Mouse (Mus musculus) lung, embryonic 15.5 days (tissue): ENCODE results near the gene Rap1b. TPM values are rescaled to one million over a fixed set of nuclear protein-coding genes. Genes with fewer than 3 reads are reported as not detected.

ENCODE experiments used
- ATAC-seq: fragments of 200-750 bp; cut with Nextera tagmentation; 2 replicates; pipeline ENCODE4 v1.8.0; 2017; ENCODE audit warnings: moderate number of reproducible peaks, borderline replicate concordance; ENCODE audit not compliant: low FRiP score, low TSS enrichment; ENCODE audit errors: extremely low read depth
- H3K27ac ChIP-seq: fragments of 300-500 bp; sonication (generic); 2 replicates; pipeline ENCODE4 v1.5.1; 2015; ENCODE audit warnings: moderate library complexity, mild to moderate bottlenecking, inconsistent platforms
- H3K27me3 ChIP-seq: fragments of 300-500 bp; sonication (generic); 2 replicates; pipeline ENCODE4 v1.6.1; 2015; ENCODE audit warnings: inconsistent platforms
- H3K36me3 ChIP-seq: fragments of 300-500 bp; sonication (generic); 2 replicates; pipeline ENCODE4 v1.6.1; 2015; ENCODE audit warnings: inconsistent platforms
- H3K4me1 ChIP-seq: fragments of 300-500 bp; sonication (generic); 2 replicates; pipeline ENCODE4 v1.6.1; 2015; ENCODE audit warnings: inconsistent platforms
- H3K4me2 ChIP-seq: fragments of 300-500 bp; sonication (generic); 2 replicates; pipeline ENCODE4 v1.6.1; 2015; ENCODE audit warnings: inconsistent platforms, mild to moderate bottlenecking, moderate library complexity
- H3K4me3 ChIP-seq: fragments of 300-500 bp; sonication (generic); 2 replicates; pipeline ENCODE4 v1.5.1; 2015; ENCODE audit warnings: mild to moderate bottlenecking, inconsistent platforms
- H3K9ac ChIP-seq: fragments of 300-500 bp; sonication (generic); 2 replicates; pipeline ENCODE4 v1.6.1; 2015; ENCODE audit warnings: inconsistent platforms
- H3K9me3 ChIP-seq: fragments of 300-500 bp; sonication (generic); 2 replicates; pipeline ENCODE4 v1.6.1; 2016; ENCODE audit warnings: inconsistent platforms
- WGBS: fragments of 180-500 bp; shearing (Covaris S2); methylation state at CpG from one replicate; pipeline ENCODE4 v1.1.7; 2015; 5-methylcytosine and 5-hydroxymethylcytosine counted together
- polyA plus RNA-seq: library from polyadenylated mRNA; unstranded; fragments of >200 nt; fragmentation: Nextera tagmentation; extraction: Ambion mirVana; gene quantifications from 2 replicates; pipeline ENCODE4 v1.2.1, GENCODE M21; 2015

The Rap1b gene
- polyA plus RNA-seq, 1 experiment from 2014 or later, result 219 TPM

GRCm38 (mm10) chr10:117874936-117875335, 29.1 kb upstream of the Rap1b start:
- WGBS, result 63% methylated on average over 10 of the region's 10 CpGs

GRCm38 (mm10) chr10:117873952-117874351, 28.1 kb upstream of the Rap1b start:
- Histone ChIP-seq H3K4me1 (no peaks in the 10 kb centered on the region), H3K27me3 (no peaks in the 10 kb centered on the region), H3K9ac (no peak overlapping the region), H3K4me2 (no peak overlapping the region), H3K27ac (no peak overlapping the region), H3K4me3 (no peak overlapping the region), H3K9me3 (no peaks in the 10 kb centered on the region), H3K36me3 (no peaks in the 10 kb centered on the region)
- no peak for ATAC-seq
- 55% methylated on average over 4 of the region's 4 CpGs for WGBS

More at GRCm38 (mm10) chr10:117874936-117875335, 29.1 kb upstream of the Rap1b start:
- Histone ChIP-seq H3K9me3 (no peaks in the 10 kb centered on the region), H3K4me3 (no peak overlapping the region), H3K9ac (no peak overlapping the region), H3K4me1 (no peaks in the 10 kb centered on the region), H3K27me3 (no peaks in the 10 kb centered on the region), H3K27ac (no peak overlapping the region), H3K36me3 (no peaks in the 10 kb centered on the region), H3K4me2 (no peak overlapping the region)
- ATAC-seq, result no peak

GRCm38 (mm10) chr10:117872468-117872867, 26.6 kb upstream of the Rap1b start:
- no peak for ATAC-seq
- H3K4me2 ChIP-seq, result no peak overlapping the region
- no peak overlapping the region for H3K27ac ChIP-seq
- 75% methylated on average over 10 of the region's 10 CpGs for WGBS
- no peaks in the 10 kb centered on the region for H3K36me3 ChIP-seq
- H3K9me3 ChIP-seq, result no peaks in the 10 kb centered on the region
- H3K4me3 ChIP-seq, result no peak overlapping the region
- no peak overlapping the region for H3K9ac ChIP-seq
- no peaks in the 10 kb centered on the region for H3K27me3 ChIP-seq
- no peaks in the 10 kb centered on the region for H3K4me1 ChIP-seq

GRCm38 (mm10) chr10:117867301-117867700, 21.5 kb upstream of the Rap1b start:
- Histone ChIP-seq H3K27ac (no peak overlapping the region), H3K27me3 (no peaks in the 10 kb centered on the region), H3K4me2 (no peak overlapping the region), H3K9me3 (no peaks in the 10 kb centered on the region), H3K4me1 (no peaks in the 10 kb centered on the region), H3K36me3 (no peaks in the 10 kb centered on the region), H3K4me3 (no peak overlapping the region), H3K9ac (no peak overlapping the region)
- 77% methylated on average over 3 of the region's 3 CpGs for WGBS
- no peak for ATAC-seq

GRCm38 (mm10) chr10:117866641-117867040, 20.8 kb upstream of the Rap1b start:
- Histone ChIP-seq H3K4me3 (no peak overlapping the region), H3K36me3 (no peaks in the 10 kb centered on the region), H3K27me3 (no peaks in the 10 kb centered on the region), H3K9me3 (no peaks in the 10 kb centered on the region), H3K4me1 (no peaks in the 10 kb centered on the region), H3K9ac (no peak overlapping the region), H3K27ac (no peak overlapping the region), H3K4me2 (no peak overlapping the region)
- WGBS, result 69% methylated on average over 8 of the region's 8 CpGs
- ATAC-seq, result no peak

GRCm38 (mm10) chr10:117864695-117865094, 18.9 kb upstream of the Rap1b start:
- H3K36me3 ChIP-seq, result no peaks in the 10 kb centered on the region
- peak overlapping the region; percentile 82 for H3K27ac ChIP-seq
- whole genome bisulfite sequencing, result 41% methylated on average over 6 of the region's 6 CpGs
- no peak overlapping the region for H3K4me3 ChIP-seq
- no peak overlapping the region for H3K9ac ChIP-seq
- no peaks in the 10 kb centered on the region for H3K9me3 ChIP-seq
- no peaks in the 10 kb centered on the region for H3K27me3 ChIP-seq
- peaks cover 9% of the 10 kb centered on the region for H3K4me1 ChIP-seq
- ATAC-seq, result peak; percentile 57
- H3K4me2 ChIP-seq, result no peak overlapping the region

- Histone ChIP-seq H3K4me1 (peaks cover 9% of the 10 kb centered on the region), H3K4me3 (no peak overlapping the region), H3K27ac (peak overlapping the region; percentile 82), H3K36me3 (no peaks in the 10 kb centered on the region), H3K9me3 (no peaks in the 10 kb centered on the region), H3K27me3 (no peaks in the 10 kb centered on the region), H3K9ac (no peak overlapping the region), H3K4me2 (no peak overlapping the region)
- 54% methylated on average over 4 of the region's 4 CpGs for WGBS
- no peak for ATAC-seq
Observed at GRCm38 (mm10) chr10:117864251-117864650, 18.4 kb upstream of the Rap1b start.

GRCm38 (mm10) chr10:117862014-117862580, 16.3 kb upstream of the Rap1b start:
- peak; percentile 86 for ATAC-seq

GRCm38 (mm10) chr10:117860958-117861357, 15.1 kb upstream of the Rap1b start:
- no peak overlapping the region; the same call in 1 of the 2 replicates for H3K4me2 ChIP-seq
- no peak overlapping the region for H3K4me3 ChIP-seq
- H3K36me3 ChIP-seq, result no peaks in the 10 kb centered on the region
- no peaks in the 10 kb centered on the region for H3K27me3 ChIP-seq
- H3K27ac ChIP-seq, result peak overlapping the region; percentile 89
- H3K9me3 ChIP-seq, result no peaks in the 10 kb centered on the region
- no peak for ATAC-seq
- 48% methylated on average over 16 of the region's 16 CpGs for WGBS
- H3K4me1 ChIP-seq, result peaks cover 12% of the 10 kb centered on the region
- H3K9ac ChIP-seq, result no peak overlapping the region

More at GRCm38 (mm10) chr10:117862014-117862580, 16.3 kb upstream of the Rap1b start:
- no peaks in the 10 kb centered on the region for H3K27me3 ChIP-seq
- no peak overlapping the region for H3K9ac ChIP-seq
- H3K4me3 ChIP-seq, result no peak overlapping the region
- 51% methylated on average over 11 of the region's 11 CpGs for WGBS
- H3K36me3 ChIP-seq, result no peaks in the 10 kb centered on the region
- H3K9me3 ChIP-seq, result no peaks in the 10 kb centered on the region
- H3K4me2 ChIP-seq, result no peak overlapping the region
- H3K4me1 ChIP-seq, result peaks cover 9% of the 10 kb centered on the region
- peak overlapping the region; percentile 76 for H3K27ac ChIP-seq

GRCm38 (mm10) chr10:117860361-117860760, 14.5 kb upstream of the Rap1b start:
- Histone ChIP-seq H3K36me3 (no peaks in the 10 kb centered on the region), H3K27me3 (no peaks in the 10 kb centered on the region), H3K4me2 (no peak overlapping the region), H3K4me1 (peaks cover 12% of the 10 kb centered on the region), H3K9ac (no peak overlapping the region), H3K9me3 (no peaks in the 10 kb centered on the region), H3K27ac (peak overlapping the region; percentile 89), H3K4me3 (no peak overlapping the region)
- no peak for ATAC-seq
- 59% methylated on average over 7 of the region's 7 CpGs for WGBS

- Histone ChIP-seq H3K27ac (peak overlapping the region; percentile 89), H3K36me3 (no peaks in the 10 kb centered on the region), H3K27me3 (no peaks in the 10 kb centered on the region), H3K9ac (no peak overlapping the region), H3K4me3 (no peak overlapping the region), H3K4me1 (peaks cover 12% of the 10 kb centered on the region), H3K9me3 (no peaks in the 10 kb centered on the region), H3K4me2 (no peak overlapping the region)
- ATAC-seq, result no peak
- WGBS, result 62% methylated on average over 11 of the region's 11 CpGs
Observed at GRCm38 (mm10) chr10:117859800-117860199, 14.0 kb upstream of the Rap1b start.

GRCm38 (mm10) chr10:117858241-117858640, 12.4 kb upstream of the Rap1b start:
- Histone ChIP-seq H3K9ac (no peak overlapping the region), H3K9me3 (no peaks in the 10 kb centered on the region), H3K4me3 (no peak overlapping the region), H3K36me3 (no peaks in the 10 kb centered on the region), H3K4me1 (peaks cover 12% of the 10 kb centered on the region), H3K27me3 (no peaks in the 10 kb centered on the region), H3K27ac (no peak overlapping the region), H3K4me2 (no peak overlapping the region)
- ATAC-seq, result no peak
- 90% methylated on average over 5 of the region's 5 CpGs for WGBS
